In the genomic region with DNA sequence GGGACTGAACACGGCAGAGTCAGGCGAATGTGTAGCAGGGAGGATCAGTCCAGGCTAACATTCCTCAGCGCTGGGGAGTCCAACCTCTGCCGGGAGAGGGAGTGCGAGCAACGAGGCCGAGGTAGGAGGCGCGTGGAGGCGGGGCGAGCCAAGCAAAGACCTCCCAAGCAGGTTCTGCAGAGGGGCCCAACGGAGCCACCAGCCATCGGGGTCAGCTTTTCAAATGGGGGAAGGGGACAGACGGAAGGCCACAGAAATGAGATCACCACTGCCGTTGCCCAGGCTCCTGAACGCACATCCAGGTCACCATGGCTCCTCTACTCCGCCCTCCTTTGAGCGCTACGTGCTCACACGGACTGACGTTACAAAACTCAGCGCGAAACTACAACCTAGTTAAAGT, we compare ENCODE assay signal across 9 mouse cellular contexts. TPM values are rescaled to one million over a fixed set of nuclear protein-coding genes. Genes with fewer than 3 reads are reported as not detected.
DNase-seq lines count a peak whose midpoint lies in the region; ATAC-seq and TF ChIP-seq lines count a peak whose summit lies in the region.
"Had no signal": no experiment of that assay in that cellular context is flagged by ENCODE, and none has a peak within 500 bp of the region (broad histone marks: within the 10 kb centered on the region; RNA-seq: fewer than 3 reads in every experiment).

No protein-coding gene starts in this region.

- 0% methylated on average over 23 of the region's 23 CpGs for WGBS in forebrain, embryonic 16.5 days
- WGBS in liver, embryonic 16.5 days (ENCODE audit: insufficient replicate concordance), result under 1% methylated on average over 23 of the region's 23 CpGs
- WGBS in neural tube, embryonic 14.5 days, result under 1% methylated on average over 23 of the region's 23 CpGs

- peak; percentile 67 to 76 for DNase-seq in cerebellum, adult 18-20 months
- peak; percentile 89 to 90 for DNase-seq in heart, postnatal 10 days
- DNase-seq in kidney, postnatal 4 days, result peak; percentile 86 to 89
- peak; percentile 71 to 79 for DNase-seq in urinary bladder, postnatal 36 days (ENCODE audit: low spot score in 2 of 2)

- intact Hi-C loops in heart, postnatal 10 days (cut with DNase I), result loop anchor here (2.0 to 10.0 kb wide), 6 partner anchors 20 to 1461 kb away; a partner anchor contains a TSS

- H3K27ac ChIP-seq in forebrain, embryonic 16.5 days (ENCODE audit: low read length), result no peak overlapping the region
- H3K27ac ChIP-seq in liver, embryonic 16.5 days (ENCODE audit: low read length), result peak overlapping the region; percentile 33; the same call in 1 of the 2 replicates
- H3K27ac ChIP-seq in neural tube, embryonic 14.5 days (ENCODE audit: low read depth, low read length), result peak overlapping the region; percentile 66

- peak overlapping the region; percentile 38 for H3K9ac ChIP-seq in forebrain, embryonic 16.5 days (replicated peaks; ENCODE audit: low read depth, low read length)
- 0 out of 2 replicates have a peak overlapping the region, but pooled peaks have one; percentile 24 for H3K9ac ChIP-seq in liver, embryonic 16.5 days (ENCODE audit: low read depth, low read length)
- H3K9ac ChIP-seq in neural tube, embryonic 14.5 days (replicated peaks; ENCODE audit: low read depth, low read length), result peak overlapping the region; percentile 61

- H3K36me3 ChIP-seq in E14TG2a.4 (ENCODE audit: insufficient read depth, low read length), result peaks cover 15% of the 10 kb centered on the region
- no peaks in the 10 kb centered on the region for H3K36me3 ChIP-seq in forebrain, embryonic 16.5 days (ENCODE audit: control insufficient read depth, insufficient read depth)
- H3K36me3 ChIP-seq in liver, embryonic 16.5 days (ENCODE audit: control insufficient read depth, insufficient read depth), result no peaks in the 10 kb centered on the region
- no peaks in the 10 kb centered on the region for H3K36me3 ChIP-seq in neural tube, embryonic 14.5 days (ENCODE audit: control insufficient read depth, insufficient read depth, low read length)

- TF ChIP-seq CTCF in E14TG2a.4 (conservative IDR thresholded peaks at IDR 0.05; ENCODE audit: low read length), result no peak

- H3K9me3 ChIP-seq in E14TG2a.4 (ENCODE audit: low read length), result peaks cover 44% of the 10 kb centered on the region
- H3K9me3 ChIP-seq in forebrain, embryonic 16.5 days (ENCODE audit: control insufficient read depth, low read length), result no peaks in the 10 kb centered on the region
- no peaks in the 10 kb centered on the region for H3K9me3 ChIP-seq in liver, embryonic 16.5 days (replicated peaks; ENCODE audit: control insufficient read depth, low read length)
- no peaks in the 10 kb centered on the region for H3K9me3 ChIP-seq in neural tube, embryonic 14.5 days (ENCODE audit: control insufficient read depth, low read length)

- ATAC-seq in forebrain, embryonic 16.5 days, result peak; percentile 75
- ATAC-seq in liver, embryonic 16.5 days (ENCODE audit: low read depth), result peak; percentile 70
- ATAC-seq in neural tube, embryonic 14.5 days (ENCODE audit: low read depth), result peak; percentile 82

- peaks cover 25% of the 10 kb centered on the region for H3K27me3 ChIP-seq in E14TG2a.4 (ENCODE audit: insufficient read depth, low read length)
- no peaks in the 10 kb centered on the region; the same call in 1 of the 2 replicates for H3K27me3 ChIP-seq in forebrain, embryonic 16.5 days (replicated peaks; ENCODE audit: control insufficient read depth, insufficient read depth, low read length)
- H3K27me3 ChIP-seq in liver, embryonic 16.5 days (ENCODE audit: control insufficient read depth, insufficient read depth, low read depth, low read length), result peaks cover 35% of the 10 kb centered on the region
- H3K27me3 ChIP-seq in neural tube, embryonic 14.5 days (ENCODE audit: control insufficient read depth, insufficient read depth, low read length), result peaks cover 3% of the 10 kb centered on the region; the same call in 1 of the 2 replicates

- peak overlapping the region; percentile 85 for H3K4me2 ChIP-seq in forebrain, embryonic 16.5 days (ENCODE audit: low read length)
- H3K4me2 ChIP-seq in liver, embryonic 16.5 days (ENCODE audit: low read depth, low read length), result peak overlapping the region; percentile 65
- peak overlapping the region; percentile 99 for H3K4me2 ChIP-seq in neural tube, embryonic 14.5 days (ENCODE audit: low read depth, low read length)

- H3K4me1 ChIP-seq in E14TG2a.4 (replicated peaks; ENCODE audit: low read depth, low read length), result peaks cover 15% of the 10 kb centered on the region; the same call in 1 of the 2 replicates
- H3K4me1 ChIP-seq in forebrain, embryonic 16.5 days (replicated peaks; ENCODE audit: control insufficient read depth, insufficient read depth, low read length), result peaks cover 26% of the 10 kb centered on the region
- no peaks in the 10 kb centered on the region for H3K4me1 ChIP-seq in liver, embryonic 16.5 days (ENCODE audit: control insufficient read depth, low read depth, low read length)
- H3K4me1 ChIP-seq in neural tube, embryonic 14.5 days (ENCODE audit: control insufficient read depth, insufficient read depth, low read length), result peaks cover 6% of the 10 kb centered on the region; the same call in 1 of the 2 replicates

- peak overlapping the region; percentile 77 for H3K4me3 ChIP-seq in E14TG2a.4 (replicated peaks; ENCODE audit: low read length)
- peak overlapping the region; percentile 62 for H3K4me3 ChIP-seq in forebrain, embryonic 16.5 days (replicated peaks; ENCODE audit: low read length)
- peak overlapping the region; percentile 56 for H3K4me3 ChIP-seq in liver, embryonic 16.5 days (ENCODE audit: low read depth, low read length)
- H3K4me3 ChIP-seq in neural tube, embryonic 14.5 days (ENCODE audit: low read depth, low read length), result peak overlapping the region; percentile 58

RNA-seq across cellular contexts. Expression of a gene that starts 1.7 kb away (rescaled TPM):
- 10.1 and 11.3 TPM in 2 replicates for polyA plus RNA-seq in forebrain, embryonic 16.5 days (2015; fragmentation: Nextera tagmentation; extraction: Ambion mirVana)
- 10 to 100 TPM; 41.6 to 60.8 TPM for total RNA-seq in heart, postnatal 10 days (2021)
- 8.2 and 9.4 TPM in 2 replicates for polyA plus RNA-seq in liver, embryonic 16.5 days (2015; fragmentation: Nextera tagmentation; extraction: Ambion mirVana)
- 2.8 and 9.2 TPM in 2 replicates for polyA plus RNA-seq in neural tube, embryonic 14.5 days (2014; fragmentation: Nextera tagmentation; extraction: Ambion mirVana)
- total RNA-seq: MEL had no signal
